In the genomic region with DNA sequence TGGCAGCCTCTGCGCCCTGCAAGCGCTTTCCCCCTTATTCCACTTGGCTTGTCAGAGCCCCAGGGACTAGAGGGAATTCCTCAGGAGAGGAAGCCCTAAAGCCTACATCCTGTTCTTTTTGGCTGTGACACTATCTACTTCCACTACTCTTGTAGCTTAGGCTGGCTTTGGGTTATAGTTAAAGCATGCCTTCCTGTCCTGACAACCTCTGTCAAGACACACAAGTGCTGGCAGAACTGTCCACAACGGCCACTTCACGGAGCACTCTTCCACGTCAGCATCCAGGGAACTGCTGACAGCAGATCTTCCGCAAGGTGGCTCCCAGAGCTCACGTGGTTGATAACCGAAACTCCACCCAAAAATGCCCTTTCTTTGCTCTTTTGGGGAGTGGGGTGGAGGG, we compare ENCODE assay signal across 11 mouse cellular contexts. TPM values are rescaled to one million over a fixed set of nuclear protein-coding genes. Genes with fewer than 3 reads are reported as not detected.
A peak's percentile ranks its signal among the peaks of the same experiment; 100 is the strongest.
DNase-seq lines count a peak whose midpoint lies in the region; ATAC-seq and TF ChIP-seq lines count a peak whose summit lies in the region.
"Had no signal": no experiment of that assay in that cellular context is flagged by ENCODE, and none has a peak within 500 bp of the region (broad histone marks: within the 10 kb centered on the region; RNA-seq: fewer than 3 reads in every experiment).

No protein-coding gene starts in this region.

- no peaks in the 10 kb centered on the region for H3K36me3 ChIP-seq in liver, adult 2 months (ENCODE audit: control insufficient read depth, insufficient read depth, low read length)
- H3K36me3 ChIP-seq in liver, embryonic 12.5 days = no peaks in the 10 kb centered on the region
- no peaks in the 10 kb centered on the region for H3K36me3 ChIP-seq in heart, embryonic 13.5 days
- H3K36me3 ChIP-seq: forebrain, embryonic 15.5 days; limb, embryonic 13.5 days had no signal

- H3K9me3 ChIP-seq in liver, embryonic 12.5 days (replicated peaks) = no peaks in the 10 kb centered on the region
- H3K9me3 ChIP-seq in heart, embryonic 13.5 days = no peaks in the 10 kb centered on the region
- H3K9me3 ChIP-seq: forebrain, embryonic 15.5 days; limb, embryonic 13.5 days had no signal

- WGBS in liver, adult 2 months = 73% methylated on average over 8 of the region's 8 CpGs
- WGBS in liver, embryonic 12.5 days (ENCODE audit: insufficient replicate concordance) = 33% methylated on average over 8 of the region's 8 CpGs
- 14% methylated on average over 8 of the region's 8 CpGs for WGBS in heart, embryonic 13.5 days

- peak; percentile 48 for DNase-seq in adrenal gland, postnatal 10 days
- DNase-seq in adrenal gland, adult 8-10 months = no peak
- no peak for DNase-seq in liver, adult 2 months (ENCODE audit: extremely low read depth, low read depth, low spot score)
- DNase-seq in kidney, postnatal 14 days = peak; percentile 68
- no peak for DNase-seq in ovary, postnatal 10 days (ENCODE audit: low spot score)
- DNase-seq in urinary bladder, postnatal 36 days (ENCODE audit: low spot score in 2 of 2) = no peak
- DNase-seq: cerebellum, postnatal 14 days had no signal

- no peak overlapping the region for H3K4me2 ChIP-seq in liver, embryonic 12.5 days
- peak overlapping the region; percentile 49 for H3K4me2 ChIP-seq in heart, embryonic 13.5 days
- H3K4me2 ChIP-seq: forebrain, embryonic 15.5 days; limb, embryonic 13.5 days had no signal

- H3K4me1 ChIP-seq in liver, adult 2 months (ENCODE audit: control insufficient read depth, insufficient read depth, low read length) = no peaks in the 10 kb centered on the region
- no peaks in the 10 kb centered on the region for H3K4me1 ChIP-seq in liver, embryonic 12.5 days
- H3K4me1 ChIP-seq in heart, embryonic 13.5 days = peaks cover 48% of the 10 kb centered on the region

- no peak for TF ChIP-seq POLR2A in liver, adult 2 months (IDR thresholded peaks at IDR 0.05; ENCODE audit: extremely low read depth, insufficient read depth, low read length)

- no peaks in the 10 kb centered on the region for H3K27me3 ChIP-seq in liver, adult 2 months (ENCODE audit: control insufficient read depth, insufficient read depth, low read length)
- no peaks in the 10 kb centered on the region for H3K27me3 ChIP-seq in liver, embryonic 12.5 days (replicated peaks)
- peaks cover 7% of the 10 kb centered on the region; the same call in 1 of the 2 replicates for H3K27me3 ChIP-seq in heart, embryonic 13.5 days (replicated peaks)
- H3K27me3 ChIP-seq: forebrain, embryonic 15.5 days; limb, embryonic 13.5 days had no signal

- H3K9ac ChIP-seq in liver, adult 2 months (ENCODE audit: low read depth, low read length) = no peak overlapping the region
- H3K9ac ChIP-seq in liver, embryonic 12.5 days = no peak overlapping the region; the same call in 1 of the 2 replicates
- peak overlapping the region; percentile 25; the same call in 1 of the 2 replicates for H3K9ac ChIP-seq in heart, embryonic 13.5 days
- H3K9ac ChIP-seq: forebrain, embryonic 15.5 days; limb, embryonic 13.5 days had no signal

- ATAC-seq in liver, embryonic 12.5 days = no peak
- ATAC-seq in heart, embryonic 13.5 days (ENCODE audit: extremely low read depth, insufficient number of reproducible peaks, low FRiP score, low TSS enrichment) = 0 out of 2 replicates have a peak, but pooled peaks have one; percentile 29
- ATAC-seq: forebrain, embryonic 15.5 days had no signal

- TF ChIP-seq CTCF in liver, adult 2 months (IDR thresholded peaks at IDR 0.05; ENCODE audit: low read depth, low read length) = no peak

- H3K4me3 ChIP-seq in liver, adult 2 months (ENCODE audit: insufficient read depth, low read depth, low read length) = no peak overlapping the region
- H3K4me3 ChIP-seq in liver, embryonic 12.5 days = no peak overlapping the region
- H3K4me3 ChIP-seq in heart, embryonic 13.5 days = no peak overlapping the region
- H3K4me3 ChIP-seq: forebrain, embryonic 15.5 days; limb, embryonic 13.5 days had no signal

- peak overlapping the region; percentile 30 for H3K27ac ChIP-seq in liver, adult 2 months (replicated peaks; ENCODE audit: insufficient read depth, low read depth, low read length)
- H3K27ac ChIP-seq in liver, embryonic 12.5 days = no peak overlapping the region
- peak overlapping the region; percentile 71 for H3K27ac ChIP-seq in heart, embryonic 13.5 days (replicated peaks)
- H3K27ac ChIP-seq: forebrain, embryonic 15.5 days; limb, embryonic 13.5 days had no signal

- H3K79me2 ChIP-seq in liver, adult 2 months (ENCODE audit: control insufficient read depth, insufficient read depth, low read length) = no peaks in the 10 kb centered on the region; the same call in 1 of the 2 replicates

RNA-seq across cellular contexts. Expression of gene Tgoln1, which starts 54.3 kb away (rescaled TPM):
- 100 to 1,000 TPM in 1 of 2 experiments, 10 to 100 TPM in 1; 92.7 to 121 TPM for total RNA-seq in adrenal gland, postnatal 10 days (2021)
- 100 to 1,000 TPM; 238 to 271 (median 258) TPM for total RNA-seq in adrenal gland, adult 8-10 months (2022)
- total RNA-seq in liver, adult 2 months (2014; rRNA removed) = 68.7 and 85.5 TPM in 2 replicates
- 41.4 and 48.0 TPM in 2 replicates for polyA plus RNA-seq in liver, adult 2 months (2012; rRNA removed)
- polyA plus RNA-seq in liver, embryonic 12.5 days (2016; fragmentation: Nextera tagmentation; extraction: Ambion mirVana) = 17.8 and 18.8 TPM in 2 replicates
- polyA plus RNA-seq in heart, embryonic 13.5 days (2015; fragmentation: Nextera tagmentation; extraction: Ambion mirVana) = 21.5 and 24.0 TPM in 2 replicates

Comparison
In these comparisons a context has a peak if more than half of its experiments do, and no peak if none do; other contexts are left out.
1. DNase-seq: peak in adrenal gland, postnatal 10 days (single experiment) and kidney, postnatal 14 days (single experiment); none in adrenal gland, adult 8-10 months (single experiment), liver, adult 2 months (single experiment), ovary, postnatal 10 days (single experiment) and urinary bladder, postnatal 36 days (0 of 2).